Mouse (Mus musculus) cerebellum, adult 2 months (tissue): ENCODE measurements at regions not wholly inside any gene's neighbourhood (a gene's known extent, or its start where the extent isn't known, plus 50 kb on each side); places are given as distances from the start of the nearest gene placed in this dataset.

Experiments
- CTCF ChIP-seq: fragments of 200-500 bp; IDR thresholded peaks from 2 replicates; pipeline ENCODE4 v1.5.1; 2011; ENCODE audit warnings: low read depth, mild to moderate bottlenecking, control low read depth, low read length, moderate library complexity, borderline replicate concordance; ENCODE audit not compliant: insufficient read depth
- POLR2A ChIP-seq: fragments of 200-500 bp; IDR thresholded peaks from 2 replicates; pipeline ENCODE4 v1.6.1; 2011; ENCODE audit warnings: low read length, control low read depth, borderline replicate concordance; ENCODE audit not compliant: insufficient read depth

DNA sequence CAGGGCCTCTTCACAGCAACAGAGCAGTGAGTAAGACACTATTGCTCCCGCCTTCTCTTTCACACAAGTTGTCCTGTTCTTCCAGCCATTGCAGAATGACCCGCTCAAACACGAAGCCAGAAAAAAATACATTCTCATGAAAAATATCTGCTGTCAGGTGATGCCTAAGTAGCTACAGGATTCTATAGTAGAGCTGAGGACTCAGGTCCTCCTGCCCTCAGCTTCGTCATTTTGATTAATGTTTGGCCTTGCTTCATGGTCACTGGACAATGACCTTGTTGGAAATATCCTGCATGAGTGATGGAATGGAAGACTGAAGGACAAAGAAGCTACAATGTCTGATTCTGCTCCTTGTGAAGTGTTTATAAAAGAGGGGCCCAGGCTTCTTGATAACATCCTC is 52.4 kb upstream of the Klf12 start:
- TF ChIP-seq CTCF, result no peak
- no peak for TF ChIP-seq POLR2A
